Mouse (Mus musculus) telencephalon, adult 2 months (tissue): Measurements from ENCODE around the gene Adam15.

ENCODE experiments used
- DNase-seq: peaks from one replicate; pipeline ENCODE4 v3.0.0-alpha.2; 2011; ENCODE audit warnings: low read depth, low spot score

Gene Adam15

DNA sequence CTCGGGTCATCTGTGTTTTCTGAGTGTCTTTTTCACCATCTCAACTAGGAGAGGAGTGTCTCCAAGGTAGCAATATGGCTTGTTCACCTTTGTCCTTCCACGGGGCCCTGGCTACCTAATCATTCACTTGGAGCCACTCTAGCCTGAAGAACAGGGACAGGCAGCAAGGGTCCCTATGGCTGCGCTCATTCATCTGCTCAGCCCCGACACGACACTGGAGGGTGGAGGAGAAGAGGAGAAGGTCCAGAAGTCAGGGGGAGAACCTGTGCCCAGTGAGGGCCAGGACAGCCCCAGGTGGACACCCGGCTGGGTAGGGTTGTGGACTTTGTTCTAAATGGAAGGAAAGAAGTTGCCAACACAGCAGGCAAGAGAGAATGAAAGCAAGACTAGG, 5.7 kb upstream of the Adam15 start:
- DNase-seq = no peak

DNA sequence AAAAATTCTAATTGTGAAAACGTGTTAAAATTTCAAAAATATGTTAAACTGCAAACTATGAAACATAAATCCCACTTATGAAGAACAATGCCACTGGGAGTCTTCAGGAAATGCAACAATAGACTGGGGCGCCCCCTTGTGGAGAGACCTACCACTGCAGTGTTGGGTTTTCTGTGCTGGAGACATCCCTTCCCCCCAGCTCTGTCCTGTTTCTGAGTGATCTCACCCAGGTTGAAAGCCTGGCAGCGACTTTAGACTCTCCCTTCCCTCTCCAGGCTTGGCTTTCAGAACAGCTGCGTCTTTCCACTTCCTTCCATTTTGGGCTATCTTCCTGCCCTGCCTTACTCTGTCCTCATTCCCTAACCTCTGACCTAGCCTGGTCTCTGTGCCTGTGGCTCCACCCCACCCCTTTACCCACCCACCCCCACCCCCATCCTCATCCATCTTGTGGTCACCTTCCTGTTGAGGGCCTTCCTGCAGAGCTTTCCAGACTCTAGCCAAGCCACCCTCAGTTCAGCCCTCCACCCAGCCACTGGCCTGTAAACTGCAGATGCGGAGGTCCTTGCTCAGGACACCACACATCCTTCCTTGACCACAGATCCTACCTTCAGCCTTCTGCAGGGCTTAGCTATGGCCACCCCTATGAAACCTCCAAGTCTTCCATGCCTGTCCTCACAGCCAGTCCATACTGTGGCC, 5.2 kb upstream of the Adam15 start:
- no peak for DNase-seq

DNA sequence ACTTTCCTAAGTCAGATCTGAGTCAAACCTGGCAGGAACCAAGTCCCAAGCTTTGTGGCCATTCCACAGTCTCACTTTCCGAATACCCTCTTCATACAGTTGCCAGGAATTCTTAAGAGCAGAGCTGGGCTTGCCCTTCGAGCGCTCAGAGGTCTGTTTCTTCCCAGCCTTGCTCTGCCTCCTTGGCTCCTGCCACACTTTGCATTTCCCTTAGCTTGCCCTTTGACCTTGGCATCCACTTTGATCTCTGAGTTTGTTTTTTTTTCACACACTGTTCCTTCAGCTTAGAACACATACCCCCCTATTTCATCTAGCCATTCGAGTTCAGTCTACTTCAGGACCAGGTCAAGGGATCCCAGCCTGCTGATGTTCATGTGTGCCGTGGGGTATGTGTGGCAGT, 1.5 kb upstream of the Adam15 start:
- no peak for DNase-seq

DNA sequence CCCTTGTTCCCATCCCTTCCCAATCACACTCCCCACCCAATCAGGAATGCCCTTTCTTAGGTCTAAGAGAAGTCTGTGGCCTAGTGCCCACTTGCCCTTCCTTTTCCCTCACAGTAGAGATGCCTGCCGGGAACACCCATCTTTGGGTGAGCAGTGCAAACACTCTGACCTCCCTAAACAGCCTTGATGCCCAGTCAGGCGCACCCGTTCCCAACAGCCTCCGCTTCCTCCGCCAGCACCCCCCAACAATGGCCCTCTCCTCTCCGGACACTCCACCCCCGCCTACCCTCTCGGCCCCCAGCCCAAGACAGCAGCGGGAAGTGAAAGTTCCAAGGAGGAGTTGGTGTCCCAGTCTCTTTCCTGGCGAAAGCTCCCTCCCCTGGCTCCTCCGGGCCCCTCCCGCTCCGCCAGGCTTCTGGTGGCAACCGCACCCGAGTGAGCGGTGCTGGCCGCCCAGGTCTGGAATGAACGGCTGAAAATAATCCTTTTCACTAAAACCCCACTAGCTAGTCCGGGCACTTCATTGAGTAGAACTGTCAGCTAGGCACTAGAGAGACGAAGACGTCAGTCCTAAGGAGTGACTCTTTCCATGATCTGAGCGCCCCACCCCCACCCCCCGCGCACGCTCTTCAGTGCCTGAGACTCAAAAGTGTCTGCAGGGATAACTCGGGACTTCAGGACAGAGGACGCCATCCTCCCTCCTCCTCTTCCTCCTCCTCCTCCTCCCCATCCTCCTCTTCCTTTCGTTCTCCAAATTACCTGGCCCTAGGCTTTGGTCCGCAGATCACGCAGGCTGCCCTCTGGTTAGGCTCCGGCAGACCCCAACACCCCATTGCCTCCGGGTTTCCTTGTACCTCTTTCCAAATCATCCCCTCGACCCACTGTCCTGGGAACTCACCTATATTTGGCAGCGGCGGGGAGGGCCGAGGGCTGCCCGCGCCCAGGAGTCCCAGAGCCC, 606 bp downstream of the Adam15 start:
- no peak for DNase-seq

DNA sequence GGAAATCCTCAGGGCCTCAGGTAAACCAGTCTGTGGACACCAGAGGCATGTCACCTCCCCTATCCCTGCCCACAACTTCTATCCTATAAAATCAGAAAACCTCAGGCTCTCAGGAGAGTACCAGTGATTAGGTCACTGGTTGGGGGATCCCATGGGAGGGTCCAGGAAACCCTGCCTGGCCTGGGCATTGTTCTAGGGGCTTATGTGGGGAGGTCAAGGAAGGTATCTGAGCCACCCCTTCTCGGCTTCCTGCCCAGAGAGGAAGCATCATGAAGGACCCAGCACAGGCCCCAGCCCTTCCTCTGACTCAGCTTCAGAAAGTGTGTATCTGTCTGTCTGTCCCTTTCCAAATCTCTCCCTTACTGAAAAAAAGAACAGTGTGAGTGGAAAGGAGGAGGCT, 1.9 kb downstream of the Adam15 start:
- no peak for DNase-seq

DNA sequence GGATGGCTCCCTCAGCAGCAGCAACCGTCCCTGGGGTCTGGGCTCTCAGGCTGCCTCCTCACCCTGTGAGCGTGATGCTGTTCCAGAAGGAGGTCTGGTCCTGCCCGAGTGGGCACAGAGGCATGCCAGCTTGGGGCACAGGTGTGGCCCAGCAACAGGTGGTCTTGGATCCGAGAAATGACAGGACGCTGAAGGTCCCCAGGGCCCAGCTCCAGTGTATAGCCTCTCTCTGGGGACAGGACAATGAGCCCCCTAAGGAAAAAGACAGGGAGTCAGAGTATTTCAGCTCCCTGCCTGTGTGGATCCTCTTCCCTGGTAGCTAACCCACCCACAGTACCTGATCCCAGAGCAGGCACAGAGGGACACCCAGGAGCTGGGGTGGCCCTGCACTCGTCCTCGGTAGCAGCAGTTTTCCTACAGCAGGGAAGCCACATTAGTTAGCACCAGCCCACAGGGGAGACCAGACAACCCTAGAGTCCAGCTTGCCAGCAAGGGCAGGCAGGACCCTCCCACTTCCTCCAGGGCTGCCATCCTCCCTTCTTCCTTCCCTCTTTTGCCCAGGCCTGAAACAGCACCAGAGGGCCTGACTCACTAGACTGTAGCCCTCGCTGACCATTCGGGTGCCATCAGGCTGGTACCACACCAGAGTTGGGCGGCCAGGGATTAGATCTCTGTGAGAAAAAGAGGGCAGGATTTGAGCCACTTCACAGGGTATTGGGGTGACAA, 2.8 kb downstream of the Adam15 start:
- DNase-seq = no peak

DNA sequence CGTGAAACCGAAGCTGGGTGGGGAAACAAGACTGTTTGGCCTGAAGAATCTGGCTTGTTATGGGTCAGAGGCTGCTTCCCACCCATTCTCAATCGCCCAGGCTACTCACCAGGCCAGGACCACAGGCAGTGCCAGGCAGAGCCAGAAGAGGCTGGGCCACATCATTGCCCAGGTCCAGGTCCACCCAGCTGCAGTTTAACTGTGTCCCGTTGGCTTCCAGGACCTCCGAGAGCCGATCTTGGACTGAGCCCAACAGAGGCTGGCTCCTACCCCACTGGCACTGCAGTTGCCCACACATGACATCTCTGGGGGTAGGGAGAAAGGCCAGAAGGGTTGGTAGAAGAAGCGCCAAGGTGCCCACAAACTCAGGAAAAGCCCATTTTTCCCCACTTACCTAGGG, 6.5 kb downstream of the Adam15 start:
- DNase-seq = no peak

DNA sequence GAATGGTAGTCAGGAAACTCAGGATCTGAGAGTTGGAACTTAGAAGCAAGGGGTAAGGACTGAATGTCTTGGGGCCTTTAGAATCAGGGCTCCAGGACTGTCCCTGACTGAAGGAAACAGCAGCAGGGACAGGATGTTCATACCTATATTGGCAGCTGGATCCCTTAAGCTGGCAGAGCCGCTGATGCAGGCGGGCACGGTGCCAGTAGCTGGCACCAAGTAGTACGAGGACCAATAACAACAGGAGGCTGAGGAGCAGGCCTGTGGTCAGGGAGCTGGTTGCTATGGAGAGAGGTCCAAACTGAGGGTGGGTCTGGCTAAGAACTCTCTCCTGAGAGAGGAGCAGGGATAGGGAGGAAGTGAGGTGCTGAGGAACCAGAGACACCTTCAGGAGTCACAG, 8.0 kb downstream of the Adam15 start:
- no peak for DNase-seq

DNA sequence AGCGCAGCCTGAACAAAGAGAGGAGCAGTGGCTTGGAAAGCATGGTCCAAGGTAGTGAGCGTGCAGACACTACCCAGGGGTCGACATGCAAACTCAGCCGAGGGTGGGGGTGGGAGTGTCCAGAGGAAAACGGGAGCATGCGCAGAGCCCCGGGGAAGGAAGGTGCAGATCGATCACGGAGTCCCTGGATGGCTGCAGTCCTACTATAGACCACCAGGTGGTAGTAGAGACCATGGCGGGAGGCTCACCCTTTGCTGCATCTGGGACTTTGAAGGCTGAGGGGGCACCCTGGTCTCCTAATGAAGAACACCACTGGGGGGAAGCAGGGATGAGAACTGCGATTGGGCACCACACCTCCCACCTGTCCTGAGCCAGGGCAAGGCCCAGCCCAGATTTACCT, 9.3 kb downstream of the Adam15 start:
- DNase-seq = no peak

DNA sequence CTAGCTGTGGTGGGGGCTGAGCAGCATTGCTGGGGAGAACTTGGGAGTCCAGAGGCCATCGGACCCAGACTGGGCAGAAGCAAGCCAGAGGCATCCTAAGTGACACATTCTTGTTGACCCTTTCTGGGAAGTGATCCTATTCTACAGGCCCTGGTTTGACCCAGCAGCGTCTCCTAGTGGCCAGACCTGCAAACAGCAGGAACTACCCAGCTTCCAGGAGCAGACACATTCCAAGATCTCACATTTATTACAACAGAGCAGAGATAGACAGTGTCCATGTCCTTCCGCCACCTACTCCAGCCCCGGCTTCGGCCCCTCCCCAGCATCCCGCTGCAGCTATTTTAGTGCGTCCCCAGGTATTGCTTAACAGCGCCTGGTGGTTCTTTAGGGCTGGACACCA, 10.4 kb downstream of the Adam15 start:
- DNase-seq = no peak

DNA sequence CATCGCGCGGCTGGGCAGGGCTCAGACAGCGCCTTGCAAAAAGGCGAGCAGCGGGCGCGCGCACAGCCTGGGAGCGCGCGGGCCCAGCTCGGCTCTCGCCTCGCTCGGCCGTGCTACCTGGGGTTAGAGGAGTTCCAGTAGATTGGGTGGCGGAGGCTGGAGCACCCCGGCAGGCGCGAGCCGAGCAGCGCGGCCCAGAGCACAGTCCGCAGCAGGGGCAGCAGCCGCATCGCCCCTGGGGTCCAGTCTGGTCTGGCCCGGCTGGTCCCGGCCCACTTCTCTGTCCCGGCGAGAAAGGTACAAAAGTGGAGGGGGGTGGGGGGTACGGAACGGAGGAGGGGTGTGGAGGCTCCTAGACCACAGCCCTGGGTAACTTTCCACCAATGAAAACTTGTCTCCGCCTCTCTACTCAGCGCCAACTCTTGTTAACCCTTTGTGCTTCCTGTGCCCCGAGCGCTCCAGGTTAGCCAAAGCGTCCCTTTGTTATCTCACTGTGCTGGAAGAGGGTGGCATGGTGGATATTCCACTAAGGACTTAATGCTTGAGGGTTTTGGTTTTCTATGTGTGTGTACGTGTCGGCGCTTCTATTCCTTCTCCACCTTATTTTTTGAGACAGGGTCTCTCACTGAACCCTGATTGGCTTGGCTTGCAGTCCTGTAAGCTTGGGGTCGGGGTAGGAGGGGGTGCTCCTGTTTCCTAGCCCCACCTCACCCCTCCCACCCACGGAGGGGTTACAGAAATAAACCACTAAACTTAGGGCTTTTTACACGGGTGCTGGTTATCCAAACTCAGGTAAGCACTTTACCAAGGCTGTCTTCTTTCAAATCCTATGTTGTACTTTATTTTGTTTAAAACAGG, 11.8 kb downstream of the Adam15 start, which contains the start of gene Efna4:
Gene Efna4, minus strand, starts transcription at position 308 of the 858 bp plus-strand sequence.
- DNase-seq = no peak

DNA sequence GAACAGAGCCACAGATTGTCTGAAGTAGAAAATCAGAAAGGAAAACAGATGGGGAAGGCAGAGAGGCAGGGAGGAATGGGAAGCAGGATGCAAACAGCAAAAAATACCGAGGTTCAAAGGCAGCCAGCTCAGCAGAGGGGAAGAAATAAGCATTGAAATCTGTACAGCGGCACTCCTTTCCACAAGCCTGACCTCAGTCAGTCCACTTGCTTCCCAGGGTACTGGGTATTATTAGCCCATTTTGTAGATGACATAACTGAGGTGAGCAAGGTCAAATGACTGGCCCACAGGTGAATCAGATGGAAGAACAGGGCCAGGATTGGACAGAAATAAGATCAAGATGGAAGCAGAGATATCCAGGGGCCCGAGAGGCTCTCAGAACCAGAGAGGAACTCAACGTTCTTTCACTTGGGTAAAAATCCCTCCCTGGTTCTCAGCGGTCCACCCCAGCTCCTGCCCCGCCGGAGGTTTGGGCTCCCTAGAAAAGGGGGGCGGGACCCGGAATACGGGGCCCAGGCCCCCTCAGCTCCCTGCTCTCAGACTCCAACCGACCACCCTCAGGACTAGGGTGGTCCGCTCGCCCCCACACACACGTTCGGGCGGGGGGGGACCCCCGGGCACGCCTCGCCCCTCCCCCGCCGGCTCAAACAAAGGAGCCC, 12.6 kb downstream of the Adam15 start:
- DNase-seq = no peak

DNA sequence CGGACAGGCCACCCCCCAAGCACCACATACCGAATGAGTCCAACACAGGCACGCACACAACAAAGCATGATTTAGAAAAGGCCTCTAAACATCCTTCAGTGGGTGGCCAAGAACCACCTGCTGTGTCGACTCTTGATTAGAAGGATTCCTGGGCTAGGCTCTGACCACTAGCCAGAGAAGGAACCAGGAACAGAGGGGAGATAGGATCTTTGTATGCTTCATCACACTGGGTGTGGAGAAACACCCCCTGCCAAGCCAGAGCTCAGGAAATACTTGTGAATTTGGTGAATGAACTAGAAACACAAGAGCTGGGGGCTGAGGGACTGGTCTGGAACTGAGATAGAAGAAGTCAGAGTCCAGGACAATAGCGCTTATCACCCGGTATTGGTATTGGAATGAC, 13.3 kb downstream of the Adam15 start:
- no peak for DNase-seq

DNA sequence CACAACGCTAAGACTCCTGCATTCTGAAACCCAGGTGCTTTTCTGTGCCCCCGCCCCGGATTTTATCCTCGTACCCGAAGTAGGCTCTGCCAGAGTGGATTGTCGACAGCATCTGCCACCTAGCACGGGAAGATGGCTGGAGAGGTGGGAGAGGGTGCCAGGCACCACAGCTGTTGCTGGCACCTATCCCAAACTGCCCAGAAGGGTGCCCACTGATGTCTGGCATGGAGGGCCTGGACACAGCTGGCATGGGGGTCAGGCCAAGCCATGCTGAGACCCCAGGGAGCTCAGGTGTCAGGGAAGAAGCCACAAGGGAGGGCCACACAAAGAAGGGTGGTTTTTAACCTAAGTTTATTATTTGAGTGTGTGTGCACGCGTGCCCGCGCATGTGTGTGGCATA, 16.7 kb downstream of the Adam15 start:
- no peak for DNase-seq

DNA sequence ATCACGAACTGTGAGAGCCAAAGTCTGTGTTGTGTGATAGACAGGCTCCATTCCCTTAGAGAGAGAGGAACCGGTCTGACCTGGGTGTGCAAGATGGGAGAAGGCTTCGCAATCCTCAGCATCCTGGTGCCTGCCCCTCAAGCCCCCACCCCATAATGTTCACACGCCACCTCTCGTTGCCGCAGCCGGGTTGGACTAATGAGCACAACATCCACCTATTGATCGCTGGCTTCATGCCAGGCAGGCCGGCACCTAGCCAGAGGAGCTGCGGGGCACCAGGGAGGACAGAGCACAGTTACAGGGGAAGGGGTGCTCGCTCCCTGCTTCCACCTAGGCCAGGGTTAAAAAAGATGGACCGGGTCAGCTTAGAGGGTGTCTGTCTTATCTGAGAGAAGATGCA, 17.3 kb downstream of the Adam15 start:
- DNase-seq = no peak

DNA sequence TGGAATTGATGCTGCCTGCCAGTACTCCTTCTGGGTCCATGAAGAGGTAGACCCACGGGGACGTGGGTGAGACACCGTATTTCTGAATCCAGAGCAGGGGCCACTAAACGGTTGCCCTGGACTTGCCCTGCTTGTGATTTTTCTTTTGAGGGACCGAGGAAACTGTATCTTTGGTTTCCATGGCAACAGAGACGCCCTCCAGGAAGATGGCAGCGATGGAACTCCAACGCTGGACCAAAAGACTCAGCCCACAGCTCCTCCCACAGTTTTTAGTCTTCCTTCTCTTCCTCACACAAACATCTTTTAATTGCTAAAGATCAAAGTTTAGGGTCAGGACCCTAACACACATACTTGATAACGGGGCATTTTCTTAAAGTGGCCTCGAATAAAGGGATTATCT, 17.8 kb downstream of the Adam15 start:
- DNase-seq = no peak

DNA sequence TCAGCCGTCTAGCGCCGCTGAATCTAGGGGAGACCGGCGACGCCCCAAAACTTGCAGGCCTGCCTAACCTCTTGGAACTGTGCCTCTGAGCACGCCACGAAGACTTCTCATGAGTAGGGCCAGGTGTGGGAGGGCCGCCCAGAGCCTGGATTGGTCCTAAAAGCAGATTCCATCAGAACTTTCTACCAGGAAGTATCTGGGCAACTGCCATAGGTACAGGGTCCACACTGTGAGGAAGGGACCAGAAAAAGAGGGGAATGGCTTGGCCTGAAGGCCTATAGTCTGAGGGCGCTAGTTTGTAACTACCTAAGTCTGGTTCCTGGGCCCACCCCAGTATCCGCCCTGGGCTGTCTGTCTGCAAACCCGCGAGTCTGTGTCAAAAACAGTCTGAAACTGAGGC, 18.2 kb downstream of the Adam15 start:
- DNase-seq = no peak

DNA sequence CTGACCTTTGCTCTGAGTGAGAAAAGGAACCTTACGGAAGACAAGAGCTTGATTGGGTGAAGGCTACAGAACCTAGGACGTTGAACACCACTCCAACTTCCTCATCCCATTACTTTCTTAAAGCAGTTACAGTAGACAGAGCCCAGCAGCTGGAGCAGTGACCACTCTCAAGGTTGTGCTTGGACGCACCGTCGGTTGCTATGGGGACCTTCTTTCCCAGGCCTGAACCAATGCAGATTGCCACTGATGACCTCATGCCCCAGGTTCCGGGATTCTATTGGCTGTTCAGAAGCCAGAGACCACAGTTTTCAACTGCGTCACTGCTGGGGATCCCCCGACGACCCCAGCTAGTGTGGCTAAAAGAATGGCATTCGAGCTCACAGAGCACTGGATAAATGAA, 18.8 kb downstream of the Adam15 start:
- DNase-seq = no peak

DNA sequence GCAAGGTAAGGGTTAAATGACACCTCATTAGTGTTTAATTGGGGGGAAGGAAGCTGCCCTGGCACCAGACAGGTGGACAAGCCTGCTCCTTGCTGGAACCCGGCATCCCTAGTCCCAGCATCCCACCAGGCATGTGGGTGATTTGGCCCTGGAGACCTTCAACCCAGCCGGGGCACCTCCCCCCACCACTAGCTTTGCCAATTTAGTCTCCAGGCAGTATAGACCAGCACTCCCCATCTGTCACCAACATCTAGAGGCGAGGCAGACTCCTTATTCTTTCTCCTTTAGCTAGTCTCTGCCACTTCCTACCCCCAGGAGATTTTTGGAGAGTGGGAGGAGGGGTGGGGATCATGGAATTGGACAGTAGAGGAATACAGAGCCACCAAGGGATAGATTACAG, 19.4 kb downstream of the Adam15 start:
- no peak for DNase-seq

DNA sequence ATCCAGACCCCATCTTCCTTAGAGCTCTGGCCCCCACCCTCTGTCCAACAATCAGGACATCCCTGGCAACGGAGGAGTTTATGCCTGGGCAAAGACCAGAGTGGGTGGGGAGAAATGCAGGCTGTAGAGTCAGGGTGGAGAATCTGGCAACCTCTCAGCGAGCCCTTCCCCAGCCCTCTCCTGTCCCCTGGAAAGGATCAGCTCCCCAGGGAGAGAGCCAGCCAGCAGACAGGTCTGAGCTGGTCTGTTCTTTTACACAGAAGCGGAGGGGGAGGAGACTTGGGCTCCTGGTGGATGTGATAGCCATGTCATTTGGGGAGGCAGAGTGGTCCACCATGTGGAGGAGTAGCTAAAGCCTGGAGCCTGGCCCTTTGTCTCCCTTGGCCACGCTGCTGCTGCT, 21.2 kb downstream of the Adam15 start:
- no peak for DNase-seq

DNA sequence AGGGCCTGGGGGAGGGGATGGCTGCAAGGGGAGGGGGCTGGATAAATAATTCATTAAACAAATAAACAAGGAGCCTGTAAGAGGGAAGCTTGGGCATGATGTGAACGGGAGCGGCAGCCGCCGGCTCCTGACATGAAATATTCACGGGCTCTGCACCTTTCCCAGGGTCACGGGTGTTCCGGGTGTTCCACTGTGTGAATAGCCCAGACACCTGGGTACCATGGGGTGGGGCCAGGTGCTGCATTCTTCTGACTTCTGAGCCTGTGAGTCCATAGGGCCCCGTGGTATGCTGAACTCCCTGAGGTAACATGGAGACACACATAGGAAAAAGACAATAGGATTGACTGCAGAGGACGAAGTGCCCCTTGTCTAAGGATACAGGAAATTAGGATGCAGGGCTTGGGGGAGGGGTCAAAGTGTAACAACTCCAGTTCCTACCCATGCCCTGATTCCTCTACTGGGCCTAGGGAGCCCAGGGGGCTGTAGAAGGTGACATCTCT, 22.4 kb downstream of the Adam15 start:
- no peak for DNase-seq
